Mouse (Mus musculus): ENCODE measurements at regions not wholly inside any gene's neighbourhood (a gene's known extent, or its start where the extent isn't known, plus 50 kb on each side); places are given as distances from the start of the nearest gene placed in this dataset.
A peak's percentile ranks its signal among the peaks of the same experiment; 100 is the strongest.

- Histone ChIP-seq H3K9ac (ENCODE audit: low read length) (no peak overlapping the region), H3K4me2 (ENCODE audit: low read depth, low read length, severe bottlenecking) (no peak overlapping the region), H3K27ac (ENCODE audit: low read depth, low read length) (no peak overlapping the region), H3K9me3 (ENCODE audit: control insufficient read depth, low read length) (no peaks in the 10 kb centered on the region), H3K4me3 (ENCODE audit: low read depth, low read length) (no peak overlapping the region), H3K4me1 (replicated peaks; ENCODE audit: control insufficient read depth, insufficient read depth, low read length) (no peaks in the 10 kb centered on the region), H3K36me3 (ENCODE audit: control insufficient read depth, insufficient read depth, low read length) (no peaks in the 10 kb centered on the region), H3K27me3 (ENCODE audit: control insufficient read depth, insufficient read depth, low read length) (no peaks in the 10 kb centered on the region)
- ATAC-seq (replicated peaks; ENCODE audit: low FRiP score) (no peak), DNase-seq (ENCODE audit: low spot score) (no peak)
- WGBS, result 71% methylated on average over 10 of the region's 10 CpGs
Measured at GRCm38 (mm10) chr1:136758730-136759129, 134.0 kb downstream of the Zfp281 start.

GRCm38 (mm10) chr1:136759164-136759563 lies 134.5 kb downstream of the Zfp281 start:
- no peak for ATAC-seq (replicated peaks; ENCODE audit: low FRiP score)

GRCm38 (mm10) chr1:136761467-136761866 lies 136.8 kb downstream of the Zfp281 start:
- ATAC-seq (replicated peaks; ENCODE audit: low FRiP score) (no peak), DNase-seq (ENCODE audit: low spot score) (no peak)
- H3K4me2 ChIP-seq (ENCODE audit: low read depth, low read length, severe bottlenecking), result no peak overlapping the region
- no peaks in the 10 kb centered on the region for H3K4me1 ChIP-seq (replicated peaks; ENCODE audit: control insufficient read depth, insufficient read depth, low read length)
- no peak overlapping the region for H3K4me3 ChIP-seq (ENCODE audit: low read depth, low read length)
- no peaks in the 10 kb centered on the region for H3K36me3 ChIP-seq (ENCODE audit: control insufficient read depth, insufficient read depth, low read length)
- 84% methylated on average over 4 of the region's 4 CpGs for WGBS
- H3K27me3 ChIP-seq (ENCODE audit: control insufficient read depth, insufficient read depth, low read length), result no peaks in the 10 kb centered on the region
- no peaks in the 10 kb centered on the region for H3K9me3 ChIP-seq (ENCODE audit: control insufficient read depth, low read length)
- no peak overlapping the region for H3K9ac ChIP-seq (ENCODE audit: low read length)
- H3K27ac ChIP-seq (ENCODE audit: low read depth, low read length), result no peak overlapping the region

More at GRCm38 (mm10) chr1:136759164-136759563, 134.5 kb downstream of the Zfp281 start:
- H3K4me2 ChIP-seq (ENCODE audit: low read depth, low read length, severe bottlenecking), result no peak overlapping the region
- no peaks in the 10 kb centered on the region for H3K9me3 ChIP-seq (ENCODE audit: control insufficient read depth, low read length)
- H3K4me3 ChIP-seq (ENCODE audit: low read depth, low read length), result no peak overlapping the region
- H3K9ac ChIP-seq (ENCODE audit: low read length), result no peak overlapping the region
- H3K27me3 ChIP-seq (ENCODE audit: control insufficient read depth, insufficient read depth, low read length), result no peaks in the 10 kb centered on the region
- H3K36me3 ChIP-seq (ENCODE audit: control insufficient read depth, insufficient read depth, low read length), result no peaks in the 10 kb centered on the region
- H3K4me1 ChIP-seq (replicated peaks; ENCODE audit: control insufficient read depth, insufficient read depth, low read length), result no peaks in the 10 kb centered on the region
- DNase-seq (ENCODE audit: low spot score), result no peak
- no peak overlapping the region for H3K27ac ChIP-seq (ENCODE audit: low read depth, low read length)
- 82% methylated on average over 4 of the region's 4 CpGs for WGBS

- 12% methylated on average over 10 of the region's 10 CpGs for WGBS
- H3K36me3 ChIP-seq (ENCODE audit: control insufficient read depth, insufficient read depth, low read length), result no peaks in the 10 kb centered on the region
- H3K9me3 ChIP-seq (ENCODE audit: control insufficient read depth, low read length), result peaks cover 4% of the 10 kb centered on the region; the same call in 1 of the 2 replicates
- ATAC-seq (replicated peaks; ENCODE audit: low FRiP score) (peak; percentile 70), DNase-seq (ENCODE audit: low spot score) (peak; percentile 74)
- H3K4me3 ChIP-seq (ENCODE audit: low read depth, low read length), result no peak overlapping the region
- no peak overlapping the region; the same call in 1 of the 2 replicates for H3K9ac ChIP-seq (ENCODE audit: low read length)
- peak overlapping the region; percentile 8; the same call in 1 of the 2 replicates for H3K27ac ChIP-seq (ENCODE audit: low read depth, low read length)
- no peaks in the 10 kb centered on the region for H3K4me1 ChIP-seq (replicated peaks; ENCODE audit: control insufficient read depth, insufficient read depth, low read length)
- no peak overlapping the region for H3K4me2 ChIP-seq (ENCODE audit: low read depth, low read length, severe bottlenecking)
- no peaks in the 10 kb centered on the region for H3K27me3 ChIP-seq (ENCODE audit: control insufficient read depth, insufficient read depth, low read length)
Measured at GRCm38 (mm10) chr1:136768969-136769401, 144.3 kb downstream of the Zfp281 start.

- Histone ChIP-seq H3K27ac (ENCODE audit: low read depth, low read length) (no peak overlapping the region), H3K36me3 (ENCODE audit: control insufficient read depth, insufficient read depth, low read length) (no peaks in the 10 kb centered on the region), H3K9ac (ENCODE audit: low read length) (no peak overlapping the region), H3K4me2 (ENCODE audit: low read depth, low read length, severe bottlenecking) (no peak overlapping the region), H3K9me3 (ENCODE audit: control insufficient read depth, low read length) (peaks cover 4% of the 10 kb centered on the region; the same call in 1 of the 2 replicates), H3K4me3 (ENCODE audit: low read depth, low read length) (no peak overlapping the region), H3K4me1 (replicated peaks; ENCODE audit: control insufficient read depth, insufficient read depth, low read length) (peaks cover 3% of the 10 kb centered on the region; the same call in 1 of the 2 replicates), H3K27me3 (ENCODE audit: control insufficient read depth, insufficient read depth, low read length) (no peaks in the 10 kb centered on the region)
- 86% methylated on average over 6 of the region's 6 CpGs for WGBS
- ATAC-seq (replicated peaks; ENCODE audit: low FRiP score), result no peak
- peak; percentile 31 for DNase-seq (ENCODE audit: low spot score)
Measured at GRCm38 (mm10) chr1:136773743-136774142, 149.0 kb downstream of the Zfp281 start.

GRCm38 (mm10) chr1:136776211-136776610 lies 151.5 kb downstream of the Zfp281 start:
- Histone ChIP-seq H3K4me2 (ENCODE audit: low read depth, low read length, severe bottlenecking) (no peak overlapping the region), H3K9me3 (ENCODE audit: control insufficient read depth, low read length) (peaks cover 4% of the 10 kb centered on the region; the same call in 1 of the 2 replicates), H3K4me1 (replicated peaks; ENCODE audit: control insufficient read depth, insufficient read depth, low read length) (peaks cover 3% of the 10 kb centered on the region; the same call in 1 of the 2 replicates), H3K27ac (ENCODE audit: low read depth, low read length) (no peak overlapping the region), H3K4me3 (ENCODE audit: low read depth, low read length) (no peak overlapping the region), H3K36me3 (ENCODE audit: control insufficient read depth, insufficient read depth, low read length) (no peaks in the 10 kb centered on the region), H3K27me3 (ENCODE audit: control insufficient read depth, insufficient read depth, low read length) (no peaks in the 10 kb centered on the region), H3K9ac (ENCODE audit: low read length) (no peak overlapping the region)
- ATAC-seq (replicated peaks; ENCODE audit: low FRiP score), result no peak
- 85% methylated on average over 17 of the region's 17 CpGs for WGBS
- peak; percentile 19 for DNase-seq (ENCODE audit: low spot score)

- no peaks in the 10 kb centered on the region for H3K27me3 ChIP-seq (ENCODE audit: control insufficient read depth, insufficient read depth, low read length)
- H3K4me1 ChIP-seq (replicated peaks; ENCODE audit: control insufficient read depth, insufficient read depth, low read length), result peaks cover 6% of the 10 kb centered on the region; the same call in 1 of the 2 replicates
- no peak overlapping the region for H3K27ac ChIP-seq (ENCODE audit: low read depth, low read length)
- H3K9me3 ChIP-seq (ENCODE audit: control insufficient read depth, low read length), result peaks cover 4% of the 10 kb centered on the region; the same call in 1 of the 2 replicates
- H3K9ac ChIP-seq (ENCODE audit: low read length), result no peak overlapping the region
- no peak overlapping the region for H3K4me2 ChIP-seq (ENCODE audit: low read depth, low read length, severe bottlenecking)
- H3K4me3 ChIP-seq (ENCODE audit: low read depth, low read length), result no peak overlapping the region
- DNase-seq (ENCODE audit: low spot score) (no peak), ATAC-seq (replicated peaks; ENCODE audit: low FRiP score) (no peak; the same call in 1 of the 2 replicates)
- H3K36me3 ChIP-seq (ENCODE audit: control insufficient read depth, insufficient read depth, low read length), result no peaks in the 10 kb centered on the region
- WGBS, result 43% methylated on average over 20 of the region's 20 CpGs
Measured at GRCm38 (mm10) chr1:136777263-136777980, 152.7 kb downstream of the Zfp281 start.

GRCm38 (mm10) chr1:136779384-136779783 lies 154.7 kb downstream of the Zfp281 start:
- DNase-seq (ENCODE audit: low spot score) (no peak), ATAC-seq (replicated peaks; ENCODE audit: low FRiP score) (no peak)
- H3K27ac ChIP-seq (ENCODE audit: low read depth, low read length), result no peak overlapping the region
- 81% methylated on average over 8 of the region's 8 CpGs for whole genome bisulfite sequencing
- no peaks in the 10 kb centered on the region for H3K9me3 ChIP-seq (ENCODE audit: control insufficient read depth, low read length)
- H3K36me3 ChIP-seq (ENCODE audit: control insufficient read depth, insufficient read depth, low read length), result no peaks in the 10 kb centered on the region
- H3K9ac ChIP-seq (ENCODE audit: low read length), result no peak overlapping the region
- no peak overlapping the region for H3K4me3 ChIP-seq (ENCODE audit: low read depth, low read length)
- no peaks in the 10 kb centered on the region for H3K27me3 ChIP-seq (ENCODE audit: control insufficient read depth, insufficient read depth, low read length)
- peaks cover 10% of the 10 kb centered on the region; the same call in 1 of the 2 replicates for H3K4me1 ChIP-seq (replicated peaks; ENCODE audit: control insufficient read depth, insufficient read depth, low read length)
- no peak overlapping the region for H3K4me2 ChIP-seq (ENCODE audit: low read depth, low read length, severe bottlenecking)
